Mouse (Mus musculus): ENCODE data around the gene D930007J09Rik. TPM values are rescaled to one million over a fixed set of nuclear protein-coding genes. Genes with fewer than 3 reads are reported as not detected.

D930007J09Rik gene
- total RNA-seq, 2 experiments from 2014 or later, result not detected

Other genes with a start within 250 kb of the D930007J09Rik start
- 10 to 100 TPM; 55.6 to 59.7 TPM for gene Mylk4, start 18.9 kb downstream of the D930007J09Rik start, total RNA-seq (2021)
- 10 to 100 TPM; 25.4 to 29.8 TPM for gene Wrnip1, start 811 bp downstream of the D930007J09Rik start, total RNA-seq (2021)
- 10 to 100 TPM; 10.2 to 10.3 TPM for gene Serpinb1a, start 48.3 kb upstream of the D930007J09Rik start, total RNA-seq (2021)
- gene Serpinb1c, start 95.4 kb upstream of the D930007J09Rik start, total RNA-seq (2021), result 1 to 10 TPM in 1 of 2 experiments, under 1 TPM in 1; 0.86 to 1.2 TPM
- 10 to 100 TPM; 21.8 to 25.0 TPM for gene Serpinb6b, start 162.4 kb upstream of the D930007J09Rik start, total RNA-seq (2021)
- 1 to 10 TPM; 6.8 TPM for gene Serpinb9, start 200.4 kb upstream of the D930007J09Rik start, total RNA-seq (2021)
- under 1 TPM; 0.26 to 0.99 TPM for gene Serpinb9b, start 224.6 kb upstream of the D930007J09Rik start, total RNA-seq (2021)

Measured in heart, postnatal 4 days (tissue).